Mouse (Mus musculus) MEL (cell line): ENCODE results near the gene Efr3b.

Source experiments
- CHD2 ChIP-seq: IDR thresholded peaks from 2 replicates; pipeline ENCODE4 v1.6.1; 2011; ENCODE audit warnings: low read length, improper control_type of control experiment
- CTCF ChIP-seq, 3 experiments: IDR thresholded peaks in 2 of 3; conservative IDR thresholded peaks in 1 of 3; 2 replicates each; pipeline ENCODE4 v1.5.1; 2011 to 2012; ENCODE audit warnings: low read length in 3 of 3, low read depth in 2 of 3, mild to moderate bottlenecking in 2 of 3, improper control_type of control experiment in 1 of 3, inconsistent platforms in 1 of 3, mixed read lengths in 1 of 3, moderate library complexity in 1 of 3; ENCODE audit not compliant: control insufficient read depth in 1 of 3, insufficient read depth in 1 of 3, poor library complexity in 1 of 3, severe bottlenecking in 1 of 3
- EP300 ChIP-seq, 2 experiments: IDR thresholded peaks; 2 replicates each; pipeline ENCODE4 v1.6.1; 2011; ENCODE audit warnings: improper control_type of control experiment in 2 of 2, low read length in 2 of 2, low read depth in 1 of 2, mild to moderate bottlenecking in 1 of 2
- POLR2A ChIP-seq, 2 experiments: IDR thresholded peaks; 2 replicates each; pipeline ENCODE4 v1.6.1; 2011 to 2012; ENCODE audit warnings: low read length in 2 of 2, mild to moderate bottlenecking in 2 of 2, control low read depth in 1 of 2, improper control_type of control experiment in 1 of 2, low read depth in 1 of 2, moderate library complexity in 1 of 2; ENCODE audit not compliant: control insufficient read depth in 1 of 2, insufficient read depth in 1 of 2, poor library complexity in 1 of 2
- POLR2AphosphoS2 ChIP-seq: IDR thresholded peaks from 2 replicates; pipeline ENCODE4 v1.6.1; 2011; ENCODE audit warnings: low read length, improper control_type of control experiment
- POLR2AphosphoS5 ChIP-seq: IDR thresholded peaks from 2 replicates; pipeline ENCODE4 v1.6.1; 2012; ENCODE audit warnings: low read depth, borderline replicate concordance, mild to moderate bottlenecking, inconsistent platforms, low read length, moderate library complexity, mixed read lengths
- USF2 ChIP-seq, 2 experiments: IDR thresholded peaks; 2 replicates each; pipeline ENCODE4 v1.6.1; 2011 to 2012; ENCODE audit warnings: improper control_type of control experiment in 2 of 2, low read length in 2 of 2, borderline replicate concordance in 1 of 2, inconsistent platforms in 1 of 2, low read depth in 1 of 2, mild to moderate bottlenecking in 1 of 2; ENCODE audit not compliant: insufficient read depth in 1 of 2

- TF ChIP-seq CTCF (IDR thresholded peaks at IDR 0.05 in 2 of 3, conservative IDR thresholded peaks at IDR 0.05 in 1 of 3; ENCODE audit: control insufficient read depth in 1 of 3, insufficient read depth in 1 of 3, low read depth in 2 of 3, low read length in 3 of 3, poor library complexity in 1 of 3, severe bottlenecking in 1 of 3), result no peak
- TF ChIP-seq POLR2A (IDR thresholded peaks at IDR 0.05; ENCODE audit: control insufficient read depth in 1 of 2, insufficient read depth in 1 of 2, low read depth in 1 of 2, low read length in 2 of 2, poor library complexity in 1 of 2), result no peak
- TF ChIP-seq POLR2AphosphoS2, result no peak
- TF ChIP-seq USF2 (IDR thresholded peaks at IDR 0.05; ENCODE audit: borderline replicate concordance in 1 of 2, insufficient read depth in 1 of 2, low read depth in 1 of 2, low read length in 2 of 2), result no peak
- TF ChIP-seq CHD2, result no peak
- no peak for TF ChIP-seq POLR2AphosphoS5
- no peak for TF ChIP-seq EP300 (IDR thresholded peaks at IDR 0.05; ENCODE audit: low read depth in 1 of 2, low read length in 2 of 2)
Measured at GRCm38 (mm10) chr12:4039046-4039445, 331 bp upstream of the Efr3b start.
